In the genomic region with DNA sequence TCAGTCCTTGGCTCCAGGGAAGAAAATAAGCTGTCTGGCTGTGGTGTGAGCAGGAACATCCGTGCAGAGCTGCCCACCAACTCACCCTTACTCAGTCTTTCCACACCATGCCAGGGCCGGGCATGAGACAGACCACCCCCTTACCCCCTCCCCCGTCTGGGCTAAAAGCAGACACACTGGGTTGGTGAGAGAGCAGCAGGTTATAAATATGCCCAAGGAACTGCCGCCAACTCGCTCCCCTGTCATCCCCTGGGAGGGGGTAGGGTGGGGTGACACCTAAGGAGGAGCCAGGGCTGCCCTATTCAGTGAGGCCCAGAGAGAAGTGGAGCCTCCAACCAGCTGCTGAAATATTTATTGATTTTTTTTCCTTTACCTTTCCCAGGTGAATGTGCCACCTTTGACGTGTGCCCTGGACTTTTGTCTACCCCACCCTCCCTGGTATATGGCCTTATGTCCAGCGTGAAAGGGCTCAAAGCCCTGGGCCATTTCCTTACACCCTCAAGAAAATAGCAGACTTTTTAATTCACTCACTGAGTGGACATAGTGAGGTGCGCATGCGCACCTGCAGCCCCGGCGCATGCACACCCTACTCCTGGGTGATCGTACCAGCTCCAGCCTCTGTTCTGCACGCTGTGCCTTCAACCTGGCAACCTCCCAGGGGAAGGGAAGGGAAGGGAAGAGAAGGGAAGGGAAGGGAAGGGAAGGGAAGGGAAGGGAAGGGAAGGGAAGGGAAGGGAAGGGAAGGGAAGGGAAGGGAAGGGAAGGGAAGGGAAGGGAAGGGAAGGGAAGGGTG, we compare ENCODE assay signal across 13 mouse cellular contexts. TPM values are rescaled to one million over a fixed set of nuclear protein-coding genes. Genes with fewer than 3 reads are reported as not detected.
A peak's percentile ranks its signal among the peaks of the same experiment; 100 is the strongest.
DNase-seq lines count a peak whose midpoint lies in the region; ATAC-seq and TF ChIP-seq lines count a peak whose summit lies in the region.
"Had no signal": no experiment of that assay in that cellular context is flagged by ENCODE, and none has a peak within 500 bp of the region (broad histone marks: within the 10 kb centered on the region; RNA-seq: fewer than 3 reads in every experiment).

No protein-coding gene starts in this region.

- DNase-seq in heart, adult 8-10 months (ENCODE audit: low spot score): no peak
- DNase-seq in brain, embryonic 14.5 days (ENCODE audit: low read depth): peak; percentile 78
- peak; percentile 21 for DNase-seq in hindbrain, embryonic 10.5 days (ENCODE audit: low spot score)
- peak; percentile 83 for DNase-seq in midbrain, embryonic 14.5 days
- no peak for DNase-seq in kidney, postnatal 14 days
- no peak for DNase-seq in spleen, postnatal 14 days (ENCODE audit: low spot score in 2 of 2)
- DNase-seq in spleen, postnatal 4 days (ENCODE audit: low spot score in 2 of 2): no peak
- DNase-seq: cerebellum, adult 11-12 months; gastrocnemius, postnatal 36 days; kidney, postnatal 25 days; lung, adult 2 months had no signal

- H3K9ac ChIP-seq in heart, embryonic 14.5 days (ENCODE audit: low read length): no peak overlapping the region
- H3K9ac ChIP-seq in midbrain, embryonic 14.5 days (replicated peaks; ENCODE audit: low read length): no peak overlapping the region; the same call in 1 of the 2 replicates

- H3K9me3 ChIP-seq in heart, embryonic 14.5 days (ENCODE audit: control insufficient read depth, low read length): no peaks in the 10 kb centered on the region
- H3K9me3 ChIP-seq in hindbrain, embryonic 10.5 days: no peaks in the 10 kb centered on the region
- no peaks in the 10 kb centered on the region for H3K9me3 ChIP-seq in midbrain, embryonic 14.5 days (ENCODE audit: control insufficient read depth, low read length)

- peaks cover 99% of the 10 kb centered on the region for H3K27me3 ChIP-seq in heart, embryonic 14.5 days (ENCODE audit: control insufficient read depth, insufficient read depth, low read length)
- peaks cover 100% of the 10 kb centered on the region for H3K27me3 ChIP-seq in hindbrain, embryonic 10.5 days (ENCODE audit: insufficient read depth, poor library complexity, severe bottlenecking)
- H3K27me3 ChIP-seq in midbrain, embryonic 14.5 days (ENCODE audit: control insufficient read depth, insufficient read depth, low read length): peaks cover 82% of the 10 kb centered on the region

- no peaks in the 10 kb centered on the region for H3K36me3 ChIP-seq in heart, embryonic 14.5 days (ENCODE audit: control insufficient read depth, insufficient read depth, low read length)
- no peaks in the 10 kb centered on the region for H3K36me3 ChIP-seq in hindbrain, embryonic 10.5 days
- no peaks in the 10 kb centered on the region for H3K36me3 ChIP-seq in midbrain, embryonic 14.5 days (ENCODE audit: control insufficient read depth, insufficient read depth, low read length)

- H3K4me3 ChIP-seq in heart, embryonic 14.5 days (ENCODE audit: control insufficient read depth in 1 of 2, insufficient read depth in 1 of 2, low read depth in 1 of 2, low read length in 2 of 2): 0 out of 4 replicates have a peak overlapping the region, but pooled peaks of 1 of the 2 experiments have one; percentile 0
- H3K4me3 ChIP-seq in hindbrain, embryonic 10.5 days: peak overlapping the region; percentile 27
- no peak overlapping the region for H3K4me3 ChIP-seq in midbrain, embryonic 14.5 days (replicated peaks; ENCODE audit: low read depth, low read length)

- TF ChIP-seq POLR2A in brain, embryonic 14.5 days (IDR thresholded peaks at IDR 0.05; ENCODE audit: borderline replicate concordance, extremely low read depth, insufficient read depth, insufficient read length, poor library complexity, severe bottlenecking): no peak

- no peak for TF ChIP-seq CTCF in brain, embryonic 14.5 days (IDR thresholded peaks at IDR 0.05; ENCODE audit: borderline replicate concordance, extremely low read depth, insufficient read depth, insufficient read length)

- peaks cover 7 to 25% of the 10 kb centered on the region in 2 experiments; a peak in 3 of 4 replicates for H3K4me1 ChIP-seq in heart, embryonic 14.5 days (ENCODE audit: control insufficient read depth in 2 of 2, insufficient read depth in 2 of 2, low read length in 2 of 2)
- H3K4me1 ChIP-seq in hindbrain, embryonic 10.5 days (replicated peaks): peaks cover 76% of the 10 kb centered on the region
- H3K4me1 ChIP-seq in midbrain, embryonic 14.5 days (ENCODE audit: control insufficient read depth, insufficient read depth, low read length): peaks cover 12% of the 10 kb centered on the region; the same call in 1 of the 2 replicates

- peak overlapping the region; percentile 35 for H3K4me2 ChIP-seq in heart, embryonic 14.5 days (ENCODE audit: low read length)
- H3K4me2 ChIP-seq in midbrain, embryonic 14.5 days (ENCODE audit: low read length): peak overlapping the region; percentile 15; the same call in 1 of the 2 replicates

- ATAC-seq in heart, embryonic 14.5 days (ENCODE audit: insufficient number of reproducible peaks, insufficient read depth, low FRiP score, low read depth): no peak
- ATAC-seq in midbrain, embryonic 14.5 days (ENCODE audit: low FRiP score, low TSS enrichment): no peak

- 7% methylated on average over 13 of the region's 13 CpGs for WGBS in heart, embryonic 14.5 days
- WGBS in hindbrain, embryonic 10.5 days: 5% methylated on average over 13 of the region's 13 CpGs
- WGBS in midbrain, embryonic 14.5 days: 3% methylated on average over 13 of the region's 13 CpGs

- no peak overlapping the region for H3K27ac ChIP-seq in heart, embryonic 14.5 days (replicated peaks in 1 of 2; ENCODE audit: control insufficient read depth in 1 of 2, insufficient read depth in 1 of 2, low read depth in 2 of 2, low read length in 2 of 2)
- H3K27ac ChIP-seq in hindbrain, embryonic 10.5 days: peak overlapping the region; percentile 68
- no peak overlapping the region for H3K27ac ChIP-seq in midbrain, embryonic 14.5 days (replicated peaks; ENCODE audit: low read depth, low read length)

RNA-seq across cellular contexts. Expression of a gene that starts 7.3 kb away (rescaled TPM):
- not detected in 2 replicates for polyA plus RNA-seq in heart, embryonic 14.5 days (2014; fragmentation: Nextera tagmentation; extraction: Ambion mirVana)
- total RNA-seq in heart, adult 8-10 months (2022): not detected
- polyA plus RNA-seq in brain, embryonic 14.5 days (2012; rRNA removed): 1.2 and 2.9 TPM in 2 replicates
- 13.7 and 13.8 TPM in 2 replicates for polyA plus RNA-seq in hindbrain, embryonic 10.5 days (2016; fragmentation: Nextera tagmentation; extraction: Ambion mirVana)
- polyA plus RNA-seq in midbrain, embryonic 14.5 days (2014; fragmentation: Nextera tagmentation; extraction: Ambion mirVana): 1.3 and 4.1 TPM in 2 replicates
- total RNA-seq: gastrocnemius, postnatal 36 days; left cerebral cortex, postnatal 10 days had no signal
- polyA plus RNA-seq: lung, adult 2 months had no signal

RNA-seq across cellular contexts. Expression of a gene that starts 12.3 kb away (rescaled TPM):
- 0.22 and 0.51 TPM in 2 replicates for polyA plus RNA-seq in heart, embryonic 14.5 days (2014; fragmentation: Nextera tagmentation; extraction: Ambion mirVana)
- under 1 TPM; 0.63 to 0.84 (median 0.72) TPM for total RNA-seq in heart, adult 8-10 months (2022)
- 1.8 and 2.2 TPM in 2 replicates for polyA plus RNA-seq in brain, embryonic 14.5 days (2012; rRNA removed)
- 0.21 and 0.56 TPM in 2 replicates for polyA plus RNA-seq in hindbrain, embryonic 10.5 days (2016; fragmentation: Nextera tagmentation; extraction: Ambion mirVana)
- 0.57 and 0.66 TPM in 2 replicates for polyA plus RNA-seq in midbrain, embryonic 14.5 days (2014; fragmentation: Nextera tagmentation; extraction: Ambion mirVana)

RNA-seq across cellular contexts. Expression of a gene that starts 19.0 kb away (rescaled TPM):
- polyA plus RNA-seq in heart, embryonic 14.5 days (2014; fragmentation: Nextera tagmentation; extraction: Ambion mirVana): not detected in 2 replicates
- under 1 TPM in 3 of 4 experiments, not detected in 1; 0.16 to 0.44 (median 0.26) TPM for total RNA-seq in heart, adult 8-10 months (2022)
- polyA plus RNA-seq in brain, embryonic 14.5 days (2012; rRNA removed): 0.95 and 2.4 TPM in 2 replicates
- polyA plus RNA-seq in hindbrain, embryonic 10.5 days (2016; fragmentation: Nextera tagmentation; extraction: Ambion mirVana): 0.21 and 0.44 TPM in 2 replicates
- not detected in 2 replicates for polyA plus RNA-seq in midbrain, embryonic 14.5 days (2014; fragmentation: Nextera tagmentation; extraction: Ambion mirVana)

RNA-seq across cellular contexts. Expression of a gene that starts 34.0 kb away (rescaled TPM):
- 26.7 and 31.9 TPM in 2 replicates for polyA plus RNA-seq in heart, embryonic 14.5 days (2014; fragmentation: Nextera tagmentation; extraction: Ambion mirVana)
- 10 to 100 TPM; 18.0 to 20.9 (median 19.1) TPM for total RNA-seq in heart, adult 8-10 months (2022)
- polyA plus RNA-seq in brain, embryonic 14.5 days (2012; rRNA removed): 119 and 156 TPM in 2 replicates
- 42.6 and 45.1 TPM in 2 replicates for polyA plus RNA-seq in hindbrain, embryonic 10.5 days (2016; fragmentation: Nextera tagmentation; extraction: Ambion mirVana)
- 57.5 and 63.3 TPM in 2 replicates for polyA plus RNA-seq in midbrain, embryonic 14.5 days (2014; fragmentation: Nextera tagmentation; extraction: Ambion mirVana)

RNA-seq across cellular contexts. Expression of a gene that starts 34.3 kb away (rescaled TPM):
- 82.0 and 85.5 TPM in 2 replicates for polyA plus RNA-seq in heart, embryonic 14.5 days (2014; fragmentation: Nextera tagmentation; extraction: Ambion mirVana)
- total RNA-seq in heart, adult 8-10 months (2022): 100 to 1,000 TPM in 2 of 4 experiments, 10 to 100 TPM in 2; 96.7 to 129 (median 109) TPM
- polyA plus RNA-seq in brain, embryonic 14.5 days (2012; rRNA removed): 71.8 and 85.7 TPM in 2 replicates
- 88.7 and 89.0 TPM in 2 replicates for polyA plus RNA-seq in hindbrain, embryonic 10.5 days (2016; fragmentation: Nextera tagmentation; extraction: Ambion mirVana)
- 56.5 and 72.8 TPM in 2 replicates for polyA plus RNA-seq in midbrain, embryonic 14.5 days (2014; fragmentation: Nextera tagmentation; extraction: Ambion mirVana)

Comparison
In these comparisons a context has a peak if more than half of its experiments do, and no peak if none do; other contexts are left out.
1. DNase-seq: peak in brain, embryonic 14.5 days (single experiment), hindbrain, embryonic 10.5 days (single experiment) and midbrain, embryonic 14.5 days (single experiment); none in heart, adult 8-10 months (single experiment), kidney, postnatal 14 days (single experiment), spleen, postnatal 14 days (0 of 2) and spleen, postnatal 4 days (0 of 2).